Comparison of ENCODE assay signal across 10 mouse cellular contexts in the genomic region with DNA sequence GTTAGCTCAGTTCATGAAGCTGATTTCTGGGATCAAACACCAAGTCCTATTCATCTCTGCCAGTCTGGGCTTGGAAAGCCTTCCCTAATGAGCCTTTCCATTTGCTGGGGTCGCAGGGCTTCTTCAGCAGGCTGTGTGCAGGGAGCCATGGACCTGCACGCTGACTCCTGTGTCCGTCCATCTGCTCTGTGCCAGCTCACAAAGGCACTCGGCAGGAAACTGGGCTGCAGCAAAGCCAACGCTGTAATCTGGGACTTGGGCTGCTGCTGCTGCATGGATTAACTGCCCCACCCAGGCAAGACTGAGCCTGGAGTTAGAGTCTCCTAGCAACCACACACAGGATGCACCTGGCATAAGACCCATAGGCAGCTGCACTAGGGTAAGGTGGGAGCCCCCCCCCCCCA. TPM values are rescaled to one million over a fixed set of nuclear protein-coding genes. Genes with fewer than 3 reads are reported as not detected.
DNase-seq lines count a peak whose midpoint lies in the region; ATAC-seq and TF ChIP-seq lines count a peak whose summit lies in the region.
"Had no signal": no experiment of that assay in that cellular context is flagged by ENCODE, and none has a peak within 500 bp of the region (broad histone marks: within the 10 kb centered on the region; RNA-seq: fewer than 3 reads in every experiment).

No protein-coding gene starts in this region.

- no peak overlapping the region for H3K27ac ChIP-seq in kidney, embryonic 16.5 days (ENCODE audit: low read length)
- H3K27ac ChIP-seq in hindbrain, embryonic 10.5 days, result peak overlapping the region; percentile 56; the same call in 1 of the 2 replicates
- peak overlapping the region; percentile 67 for H3K27ac ChIP-seq in midbrain, embryonic 12.5 days (replicated peaks)
- no peak overlapping the region for H3K27ac ChIP-seq in heart, adult 2 months
- H3K27ac ChIP-seq: kidney, postnatal 0 days; liver, embryonic 14.5 days had no signal

- no peaks in the 10 kb centered on the region for H3K79me2 ChIP-seq in heart, adult 2 months (replicated peaks; ENCODE audit: control insufficient read depth, insufficient read depth, low read length)

- TF ChIP-seq EP300 in heart, adult 2 months (IDR thresholded peaks at IDR 0.05; ENCODE audit: insufficient read depth, low read depth, low read length), result no peak

- intact Hi-C loops in heart, adult 2 months (cut with DNase I), result loop anchor here (5.0 kb wide), 1 partner anchor 203 kb away; a partner anchor contains a TSS

- no peak for DNase-seq in kidney, adult 9 months
- DNase-seq in hindbrain, embryonic 10.5 days (ENCODE audit: low spot score), result no peak
- DNase-seq in thymus, postnatal 10 days (ENCODE audit: low spot score in 2 of 2), result peak; percentile 32 to 48
- no peak for DNase-seq in heart, adult 2 months
- no peak for DNase-seq in layer of hippocampus, postnatal 10 days (ENCODE audit: low spot score in 2 of 2)
- no peak for DNase-seq in left cerebral cortex, adult 18-20 months (ENCODE audit: low spot score in 2 of 2)

- H3K4me3 ChIP-seq in kidney, embryonic 16.5 days (ENCODE audit: low read length), result no peak overlapping the region
- H3K4me3 ChIP-seq in hindbrain, embryonic 10.5 days, result no peak overlapping the region
- no peak overlapping the region for H3K4me3 ChIP-seq in midbrain, embryonic 12.5 days
- H3K4me3 ChIP-seq in heart, adult 2 months, result no peak overlapping the region

- H3K9me3 ChIP-seq in kidney, embryonic 16.5 days (ENCODE audit: low read length), result no peaks in the 10 kb centered on the region
- no peaks in the 10 kb centered on the region for H3K9me3 ChIP-seq in hindbrain, embryonic 10.5 days
- no peaks in the 10 kb centered on the region for H3K9me3 ChIP-seq in midbrain, embryonic 12.5 days

- 43% methylated on average over 5 of the region's 5 CpGs for WGBS in kidney, embryonic 16.5 days
- 27% methylated on average over 5 of the region's 5 CpGs for WGBS in hindbrain, embryonic 10.5 days
- 7% methylated on average over 5 of the region's 5 CpGs for WGBS in midbrain, embryonic 12.5 days
- 26% methylated on average over 5 of the region's 5 CpGs for WGBS in heart, adult 2 months

- peak overlapping the region; percentile 36; the same call in 1 of the 2 replicates for H3K9ac ChIP-seq in kidney, embryonic 16.5 days (replicated peaks; ENCODE audit: low read length)
- H3K9ac ChIP-seq in midbrain, embryonic 12.5 days (replicated peaks), result no peak overlapping the region
- no peak overlapping the region for H3K9ac ChIP-seq in heart, adult 2 months (ENCODE audit: low read depth, low read length)
- H3K9ac ChIP-seq: liver, embryonic 14.5 days had no signal

- H3K27me3 ChIP-seq in kidney, embryonic 16.5 days (ENCODE audit: insufficient read depth, low read length), result no peaks in the 10 kb centered on the region
- H3K27me3 ChIP-seq in hindbrain, embryonic 10.5 days (ENCODE audit: insufficient read depth, poor library complexity, severe bottlenecking), result peaks cover 20% of the 10 kb centered on the region; the same call in 1 of the 2 replicates
- H3K27me3 ChIP-seq in midbrain, embryonic 12.5 days, result peaks cover 21% of the 10 kb centered on the region
- H3K27me3 ChIP-seq in heart, adult 2 months (ENCODE audit: control insufficient read depth, insufficient read depth, low read length), result no peaks in the 10 kb centered on the region

- peaks cover 45% of the 10 kb centered on the region for H3K4me1 ChIP-seq in kidney, embryonic 16.5 days (ENCODE audit: insufficient read depth, low read length)
- H3K4me1 ChIP-seq in hindbrain, embryonic 10.5 days (replicated peaks), result peaks cover 55% of the 10 kb centered on the region
- H3K4me1 ChIP-seq in midbrain, embryonic 12.5 days, result peaks cover 52% of the 10 kb centered on the region
- no peaks in the 10 kb centered on the region; the same call in 1 of the 2 replicates for H3K4me1 ChIP-seq in heart, adult 2 months (ENCODE audit: control insufficient read depth, insufficient read depth, low read length)

- no peak for TF ChIP-seq POLR2A in heart, adult 2 months (IDR thresholded peaks at IDR 0.05; ENCODE audit: insufficient read depth, low read depth, low read length)

- no peak overlapping the region for H3K4me2 ChIP-seq in kidney, embryonic 16.5 days (replicated peaks; ENCODE audit: low read depth, low read length)
- H3K4me2 ChIP-seq in midbrain, embryonic 12.5 days (replicated peaks), result no peak overlapping the region

- TF ChIP-seq CTCF in heart, adult 2 months (IDR thresholded peaks at IDR 0.05), result no peak

- ATAC-seq in kidney, embryonic 16.5 days (ENCODE audit: low FRiP score, low TSS enrichment), result no peak
- ATAC-seq in midbrain, embryonic 12.5 days (ENCODE audit: low FRiP score, low read depth), result peak; percentile 58; the same call in 1 of the 2 replicates

- peaks cover 8% of the 10 kb centered on the region for H3K36me3 ChIP-seq in kidney, embryonic 16.5 days (ENCODE audit: insufficient read depth, low read length)
- peaks cover 17% of the 10 kb centered on the region for H3K36me3 ChIP-seq in hindbrain, embryonic 10.5 days
- peaks cover 10% of the 10 kb centered on the region for H3K36me3 ChIP-seq in midbrain, embryonic 12.5 days
- no peaks in the 10 kb centered on the region; the same call in 1 of the 2 replicates for H3K36me3 ChIP-seq in heart, adult 2 months (ENCODE audit: control insufficient read depth, insufficient read depth, low read length)

RNA-seq across cellular contexts. Expression of a gene that starts 16.2 kb away (rescaled TPM):
- 11.2 and 11.5 TPM in 2 replicates for polyA plus RNA-seq in kidney, embryonic 16.5 days (2015; fragmentation: Nextera tagmentation; extraction: Ambion mirVana)
- 11.7 and 12.5 TPM in 2 replicates for polyA plus RNA-seq in hindbrain, embryonic 10.5 days (2016; fragmentation: Nextera tagmentation; extraction: Ambion mirVana)
- 19.7 and 21.7 TPM in 2 replicates for polyA plus RNA-seq in midbrain, embryonic 12.5 days (2016; fragmentation: Nextera tagmentation; extraction: Ambion mirVana)
- 100 to 1,000 TPM; 254 to 285 TPM for total RNA-seq in heart, adult 2 months (2021)
- polyA plus RNA-seq in heart, adult 2 months (2012; rRNA removed), result 287 and 346 TPM in 2 replicates
- total RNA-seq in layer of hippocampus, postnatal 10 days (2021), result 10 to 100 TPM; 74.1 to 83.6 TPM
- 100 to 1,000 TPM; 123 to 141 TPM for total RNA-seq in left cerebral cortex, adult 18-20 months (2021)

RNA-seq across cellular contexts. Expression of a gene that starts 22.2 kb away (rescaled TPM):
- 99.5 and 112 TPM in 2 replicates for polyA plus RNA-seq in kidney, embryonic 16.5 days (2015; fragmentation: Nextera tagmentation; extraction: Ambion mirVana)
- 72.3 and 103 TPM in 2 replicates for polyA plus RNA-seq in hindbrain, embryonic 10.5 days (2016; fragmentation: Nextera tagmentation; extraction: Ambion mirVana)
- 145 and 162 TPM in 2 replicates for polyA plus RNA-seq in midbrain, embryonic 12.5 days (2016; fragmentation: Nextera tagmentation; extraction: Ambion mirVana)
- 10 to 100 TPM; 32.1 to 36.0 TPM for total RNA-seq in heart, adult 2 months (2021)
- polyA plus RNA-seq in heart, adult 2 months (2012; rRNA removed), result 8.1 and 17.2 TPM in 2 replicates
- total RNA-seq in layer of hippocampus, postnatal 10 days (2021), result 100 to 1,000 TPM; 127 to 142 TPM
- 100 to 1,000 TPM; 110 to 111 TPM for total RNA-seq in left cerebral cortex, adult 18-20 months (2021)

RNA-seq across cellular contexts. Expression of a gene that starts 48.8 kb away (rescaled TPM):
- 5.0 and 7.0 TPM in 2 replicates for polyA plus RNA-seq in kidney, embryonic 16.5 days (2015; fragmentation: Nextera tagmentation; extraction: Ambion mirVana)
- polyA plus RNA-seq in hindbrain, embryonic 10.5 days (2016; fragmentation: Nextera tagmentation; extraction: Ambion mirVana), result 0.46 and 0.48 TPM in 2 replicates
- polyA plus RNA-seq in midbrain, embryonic 12.5 days (2016; fragmentation: Nextera tagmentation; extraction: Ambion mirVana), result 0.57 and 0.89 TPM in 2 replicates
- total RNA-seq in heart, adult 2 months (2021), result 1 to 10 TPM; 1.6 to 2.3 TPM
- 1.8 and 2.0 TPM in 2 replicates for polyA plus RNA-seq in heart, adult 2 months (2012; rRNA removed)
- total RNA-seq in layer of hippocampus, postnatal 10 days (2021), result 1 to 10 TPM; 1.8 to 2.2 TPM
- total RNA-seq in left cerebral cortex, adult 18-20 months (2021), result 1 to 10 TPM; 2.5 to 3.7 TPM

Comparison
In these comparisons a context has a peak if more than half of its experiments do, and no peak if none do; other contexts are left out.
1. H3K27ac ChIP-seq: peak in hindbrain, embryonic 10.5 days (single experiment) and midbrain, embryonic 12.5 days (single experiment); none in kidney, embryonic 16.5 days (single experiment) and heart, adult 2 months (single experiment).
2. DNase-seq: peak in thymus, postnatal 10 days (2 of 2); none in kidney, adult 9 months (single experiment), hindbrain, embryonic 10.5 days (single experiment), heart, adult 2 months (0 of 2), layer of hippocampus, postnatal 10 days (0 of 2) and left cerebral cortex, adult 18-20 months (0 of 2).
3. RNA of a gene that starts 16.2 kb away (polyA plus RNA-seq): 287 to 346 TPM in heart, adult 2 months; 19.7 to 21.7 TPM in midbrain, embryonic 12.5 days, 11.7 to 12.5 TPM in hindbrain, embryonic 10.5 days and 11.2 to 11.5 TPM in kidney, embryonic 16.5 days; every median in the first group is over 10 times any median in the second.